Mouse (Mus musculus) cerebellum, postnatal 36 days (tissue): ENCODE data around the gene Saxo1.

Source experiments
- DNase-seq, 2 experiments: peaks; one replicate each; pipeline ENCODE4 v3.0.0; 2021 to 2022; ENCODE audit warnings: mixed read lengths in 2 of 2

Gene Saxo1

DNA sequence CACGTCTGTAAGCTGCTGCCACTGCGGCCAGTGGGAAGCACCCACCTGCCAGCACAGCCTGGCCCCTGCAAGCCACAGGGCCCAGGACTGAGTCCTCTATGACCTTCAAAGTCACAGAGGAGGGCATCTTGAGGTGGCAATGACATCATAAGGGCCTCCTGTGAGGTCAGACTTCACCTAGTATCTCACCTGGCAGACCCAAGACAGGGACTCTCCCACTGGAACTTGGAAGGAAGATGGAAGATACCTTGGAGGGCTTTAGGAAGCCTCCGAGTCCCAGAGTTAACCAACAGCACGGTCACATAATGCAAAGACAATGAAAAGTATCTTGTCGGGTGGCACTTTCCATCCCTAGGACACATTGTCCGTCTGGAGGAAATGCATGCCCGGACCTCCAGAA lies at the start of gene Saxo1:
Gene Saxo1 (minus strand): TSS at position 101 of the 400 bp plus-strand sequence.
- DNase-seq, result no peak

DNA sequence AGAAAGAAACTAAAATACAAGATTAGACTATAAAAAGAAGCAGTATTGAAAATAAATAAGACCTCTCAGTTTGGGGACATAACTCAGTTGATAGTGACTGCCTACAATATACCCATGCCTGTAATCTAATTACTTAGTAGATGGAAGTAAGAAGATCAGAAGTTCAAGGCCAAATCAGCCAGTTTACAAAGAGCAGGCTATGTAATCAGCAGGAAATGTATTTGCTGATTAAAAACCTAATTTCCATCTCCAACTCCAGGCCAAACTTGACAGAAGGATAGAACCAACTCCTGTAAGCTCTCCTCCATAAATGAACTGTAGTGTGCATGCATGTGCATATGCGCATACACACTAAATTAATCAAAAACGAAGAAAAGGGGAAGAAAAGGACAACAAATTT lies 33.2 kb upstream of the Saxo1 start:
- no peak for DNase-seq

DNA sequence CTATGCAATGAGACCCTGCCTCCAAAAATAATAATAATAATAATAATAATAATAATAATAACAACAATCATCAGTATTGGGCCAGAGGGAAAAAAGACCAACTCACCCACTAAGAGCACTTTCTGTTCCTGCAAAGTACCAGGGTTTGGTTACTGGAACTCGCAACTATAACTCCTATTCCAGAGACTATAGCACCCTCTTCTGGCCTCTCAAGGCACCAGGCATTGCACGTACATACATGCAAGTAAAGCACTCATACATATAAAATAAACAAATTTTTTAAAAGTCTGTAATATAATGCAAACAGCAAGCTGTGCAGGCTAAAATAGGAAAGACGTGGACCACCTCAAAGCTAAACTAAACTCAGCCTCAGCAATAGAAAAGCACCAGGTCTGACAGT lies 30.1 kb upstream of the Saxo1 start:
- DNase-seq, result no peak

DNA sequence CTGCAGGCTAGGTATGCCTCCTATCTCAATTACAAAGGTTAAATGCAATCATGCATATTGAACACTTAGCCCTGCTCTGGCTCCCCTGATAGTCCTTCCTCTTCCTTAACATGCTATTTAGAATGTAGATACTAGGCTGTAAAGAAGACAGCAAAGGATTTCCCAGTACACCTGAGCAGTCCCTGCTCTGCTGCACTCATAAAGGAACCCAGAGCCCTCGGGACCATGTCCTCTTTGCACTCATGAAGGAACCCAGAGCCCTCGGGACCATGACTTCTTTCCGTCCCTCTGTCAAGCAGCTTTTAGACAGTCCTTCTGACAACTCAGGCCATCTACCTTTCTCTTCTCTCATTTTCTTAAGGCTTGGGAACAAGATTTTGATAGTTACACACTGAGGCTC lies 22.5 kb upstream of the Saxo1 start:
- DNase-seq, result no peak

DNA sequence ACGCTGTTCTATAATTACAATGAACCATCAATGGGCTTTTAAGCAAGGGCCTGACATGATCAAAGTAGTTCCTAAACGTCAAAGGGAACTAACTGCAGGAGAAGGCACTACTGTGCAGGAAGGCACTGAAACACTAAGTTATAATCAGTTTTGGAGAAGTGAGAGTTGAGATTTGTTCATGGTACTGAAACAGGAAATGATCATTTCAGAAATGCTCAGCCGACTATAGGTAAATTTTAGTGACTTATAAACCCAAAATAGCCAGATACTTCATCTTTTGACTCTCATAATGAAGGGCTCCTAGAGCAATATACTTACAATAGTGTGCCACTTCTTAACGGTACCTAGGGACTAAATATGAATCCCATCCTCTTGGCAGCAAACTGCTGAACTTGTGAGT lies 21.9 kb upstream of the Saxo1 start:
- no peak for DNase-seq

DNA sequence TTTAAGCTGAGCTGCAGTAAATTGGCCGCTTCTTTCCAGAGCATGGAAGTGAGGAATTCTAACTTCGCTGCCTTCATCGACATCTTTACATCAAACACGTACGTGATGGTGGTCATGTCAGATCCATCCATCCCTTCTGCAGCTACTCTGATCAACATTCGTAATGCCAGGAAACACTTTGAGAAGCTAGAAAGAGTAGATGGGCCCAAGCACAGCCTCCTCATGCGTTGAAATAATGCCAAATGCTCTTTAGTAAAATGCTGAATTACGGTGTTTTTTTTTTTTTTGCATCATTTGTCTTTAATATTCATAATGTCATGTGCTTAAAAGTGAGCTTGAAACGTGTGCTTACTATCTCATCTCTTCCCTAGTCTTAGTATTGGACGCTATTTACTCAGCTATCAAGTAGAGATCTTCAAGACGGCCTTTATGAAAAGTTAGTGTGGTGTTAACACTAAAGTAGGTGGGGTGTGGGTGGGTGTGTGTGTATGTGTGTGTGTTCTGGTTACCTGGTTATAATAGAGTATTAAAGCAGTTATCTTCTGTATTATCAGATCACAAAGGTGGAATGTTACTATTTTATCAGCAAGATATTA lies 18.6 kb upstream of the Saxo1 start:
- no peak for DNase-seq

DNA sequence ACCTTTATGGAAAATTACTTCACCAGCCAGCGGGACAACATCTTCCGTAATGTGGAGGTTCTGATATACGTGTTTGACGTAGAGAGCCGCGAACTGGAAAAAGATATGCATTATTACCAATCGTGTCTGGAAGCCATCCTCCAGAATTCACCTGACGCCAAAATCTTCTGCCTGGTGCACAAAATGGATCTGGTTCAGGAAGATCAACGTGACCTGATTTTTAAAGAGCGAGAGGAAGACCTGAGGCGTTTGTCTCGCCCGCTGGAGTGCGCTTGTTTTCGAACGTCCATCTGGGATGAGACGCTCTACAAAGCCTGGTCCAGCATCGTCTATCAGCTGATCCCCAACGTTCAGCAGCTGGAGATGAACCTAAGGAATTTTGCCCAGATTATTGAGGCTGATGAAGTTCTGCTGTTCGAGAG lies 18.0 kb upstream of the Saxo1 start:
- DNase-seq, result peak in 1 of 2 experiments; percentile 30

DNA sequence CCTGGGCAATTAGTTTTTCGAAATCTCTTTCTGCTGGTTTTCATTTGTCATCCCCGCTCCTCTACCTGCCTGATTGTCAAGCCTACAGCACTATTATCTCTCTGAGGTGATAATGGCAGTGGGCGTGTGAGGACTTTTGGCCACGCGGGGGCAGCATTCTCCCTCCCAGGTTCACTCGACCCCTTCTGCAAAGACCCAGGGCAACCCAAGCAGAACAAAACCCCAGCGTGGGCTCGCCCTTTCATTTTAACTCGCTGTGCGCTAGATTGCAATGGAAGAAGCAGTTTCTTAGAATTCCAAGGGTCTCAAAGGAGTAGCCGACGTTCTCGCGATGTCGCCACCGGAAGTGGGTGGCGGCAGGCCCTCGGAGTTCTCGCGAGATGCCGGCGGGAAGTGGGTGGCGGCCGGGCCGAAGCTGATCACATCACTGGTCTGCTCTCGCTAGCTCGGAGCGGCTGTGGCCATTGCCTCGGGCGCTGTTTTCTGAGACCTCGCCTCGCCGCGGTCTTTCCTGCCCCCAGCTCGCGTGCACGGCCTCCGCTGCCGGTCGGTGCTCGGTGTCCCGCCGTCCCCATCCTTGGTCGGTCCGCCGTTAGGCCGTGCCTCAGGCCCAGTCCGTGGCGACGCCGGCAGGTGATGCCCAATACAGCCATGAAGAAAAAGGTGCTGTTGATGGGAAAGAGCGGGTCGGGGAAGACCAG lies 17.3 kb upstream of the Saxo1 start, which contains the start of gene Rraga:
Gene Rraga (plus strand): TSS at position 386 of the 701 bp plus-strand sequence.
- peak; percentile 94 for DNase-seq

DNA sequence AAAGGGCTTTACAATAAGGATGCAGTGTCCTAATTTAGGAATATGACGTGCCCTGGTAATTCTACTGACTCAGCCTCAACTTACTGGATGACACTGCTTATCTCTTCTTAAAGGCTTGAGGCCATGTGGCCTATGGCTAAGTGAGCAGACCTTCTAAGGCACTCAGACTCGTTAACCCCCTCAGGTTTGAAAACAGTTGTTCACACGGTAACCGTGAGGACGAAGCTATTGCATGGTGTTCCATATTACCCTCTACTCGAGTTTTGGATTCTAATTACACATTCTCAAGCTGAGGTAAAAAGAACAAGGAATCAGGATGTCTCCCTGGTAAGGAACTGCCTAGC lies 16.8 kb upstream of the Saxo1 start:
- no peak for DNase-seq

DNA sequence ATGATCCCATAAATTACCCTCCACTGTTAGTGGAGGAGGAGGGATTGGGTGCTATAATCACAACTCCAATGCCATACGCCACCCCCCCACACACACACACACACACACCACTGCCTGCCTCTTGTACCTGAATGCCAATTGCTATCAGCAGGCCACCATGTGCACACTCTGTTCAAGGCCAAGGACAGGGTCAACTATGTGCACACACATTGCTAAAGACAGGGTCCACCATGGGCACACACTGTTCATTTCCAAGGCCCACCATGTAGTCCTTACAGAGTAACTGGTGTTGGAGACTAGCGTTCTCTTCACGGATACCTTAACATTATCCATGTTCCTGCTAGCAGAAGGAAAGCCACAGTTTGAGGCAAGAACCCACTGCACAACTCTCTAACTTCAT lies 2.9 kb upstream of the Saxo1 start:
- DNase-seq, result no peak

DNA sequence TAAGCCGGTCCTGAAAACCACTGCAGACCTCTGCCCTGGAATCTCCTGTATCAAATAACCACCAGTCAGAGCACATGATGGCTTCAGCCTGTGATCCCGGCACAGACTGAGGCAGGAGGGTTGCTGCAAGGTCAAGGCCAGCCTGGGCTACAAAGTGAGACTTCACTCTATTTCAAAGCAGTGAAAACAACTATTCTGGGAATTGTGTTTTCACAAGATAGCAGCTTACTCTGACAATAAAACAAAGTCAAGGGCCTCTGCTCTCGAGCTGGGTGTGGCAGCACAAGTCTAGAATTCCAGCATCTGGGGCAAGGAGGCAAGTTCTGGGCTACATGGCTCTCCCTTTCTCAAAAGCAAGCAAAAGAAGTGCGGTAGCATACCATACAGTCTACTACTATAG lies 878 bp upstream of the Saxo1 start:
- DNase-seq, result no peak

DNA sequence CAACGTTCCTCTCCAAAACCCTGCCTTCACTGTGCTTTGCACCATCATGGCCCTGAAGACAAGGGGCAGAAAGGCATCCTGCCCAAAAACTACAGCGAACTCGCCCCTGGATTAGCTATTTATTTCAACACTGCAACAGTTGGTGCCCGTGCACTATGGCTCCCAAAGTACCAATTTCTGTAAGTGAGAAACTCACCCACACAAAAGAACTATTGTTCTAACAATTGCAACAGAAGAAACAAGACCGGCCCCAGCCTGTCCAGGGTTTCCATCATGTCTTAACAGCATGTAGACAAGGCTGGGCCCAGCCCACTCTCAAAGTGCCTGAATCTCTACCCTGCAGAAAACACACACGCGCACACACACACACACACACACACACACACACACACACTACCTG lies 757 bp downstream of the Saxo1 start:
- no peak for DNase-seq

DNA sequence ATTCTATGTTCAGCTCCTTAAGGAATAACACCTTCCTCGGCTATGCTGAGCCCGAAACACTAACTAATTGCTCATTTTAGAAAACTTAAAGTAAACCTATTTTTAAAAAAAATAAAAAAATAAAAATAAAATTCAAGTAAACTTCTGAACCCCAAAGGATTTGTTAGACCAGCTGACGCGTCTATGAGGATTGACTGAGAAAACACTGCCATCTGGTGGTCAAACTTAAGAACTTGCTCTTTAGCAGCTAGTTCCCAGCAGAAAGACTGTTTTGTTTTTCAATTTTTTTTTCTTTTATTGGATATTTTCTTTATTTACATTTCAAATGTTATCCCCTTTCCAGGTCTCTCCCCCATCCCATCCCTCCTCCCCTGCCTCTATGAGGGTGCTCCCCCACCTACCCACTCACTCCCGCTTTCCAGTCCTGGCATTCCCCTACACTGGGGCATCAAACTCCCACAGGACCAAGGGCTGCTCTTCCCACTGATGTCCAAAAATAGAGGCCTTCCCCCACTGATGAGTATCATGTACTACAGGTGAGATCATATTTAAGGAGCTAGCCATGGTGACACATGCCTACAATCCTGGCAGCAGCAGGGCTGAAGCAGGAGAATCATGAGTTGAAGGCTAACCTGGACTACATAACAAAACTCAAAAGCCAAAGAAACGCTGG lies 3.0 kb downstream of the Saxo1 start:
- DNase-seq, result no peak

DNA sequence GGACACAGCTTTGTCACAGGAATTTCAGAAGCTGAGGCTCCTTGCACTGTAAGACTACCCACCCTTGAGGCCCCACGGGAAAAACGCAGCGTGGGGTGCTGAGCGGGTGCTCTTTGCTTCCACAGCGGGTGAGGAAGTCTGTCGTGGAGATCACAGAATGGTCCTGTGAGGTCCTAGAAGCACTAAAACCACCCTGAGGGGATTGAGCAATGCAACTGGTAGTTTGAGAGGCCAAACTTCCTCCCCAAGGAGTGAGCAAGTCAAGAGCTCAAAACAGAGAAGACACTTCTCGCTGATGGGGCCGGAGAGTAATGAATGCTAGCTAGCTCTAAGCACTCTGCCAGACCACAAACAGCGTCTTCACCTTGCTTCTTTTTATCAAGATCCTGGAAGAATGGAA lies 9.8 kb downstream of the Saxo1 start:
- DNase-seq, result no peak

DNA sequence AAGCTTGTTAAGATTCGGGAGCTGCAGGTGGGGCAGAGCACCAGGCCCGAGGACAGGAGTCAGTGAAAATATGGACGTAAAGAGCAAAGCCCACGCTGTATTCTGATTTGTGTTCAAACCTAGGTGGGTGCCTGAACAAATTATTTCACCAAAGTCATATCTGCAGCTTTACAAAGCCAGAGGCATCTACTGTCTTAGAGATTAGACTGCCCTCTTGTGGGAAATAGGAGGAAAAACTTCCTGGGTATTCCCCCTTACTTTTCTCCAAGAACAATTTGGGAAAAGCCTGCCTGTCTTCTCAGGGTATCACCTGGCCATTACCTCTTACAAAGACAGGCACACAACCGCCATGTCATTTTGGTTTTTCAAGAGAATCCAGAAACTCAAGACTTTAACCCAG lies 12.5 kb downstream of the Saxo1 start:
- DNase-seq, result no peak

DNA sequence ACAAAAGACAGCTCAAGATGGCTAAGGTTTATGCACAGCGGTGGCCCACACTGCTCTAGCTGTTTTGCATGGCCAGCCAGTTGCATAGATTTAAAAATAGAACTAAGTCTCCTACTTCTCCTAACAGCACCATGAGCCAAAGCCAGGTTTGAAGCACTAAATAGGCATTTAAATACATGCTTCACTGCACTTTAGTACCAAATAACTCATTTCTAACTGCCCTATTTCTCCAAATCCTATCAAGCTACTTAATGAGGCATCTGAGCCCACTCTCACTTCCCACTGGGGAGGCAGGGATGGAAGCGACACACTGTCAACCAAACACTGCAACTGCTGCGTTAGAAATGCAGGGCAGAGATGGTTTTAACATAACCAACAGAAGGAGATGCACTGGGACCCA lies 14.1 kb downstream of the Saxo1 start:
- DNase-seq, result no peak

DNA sequence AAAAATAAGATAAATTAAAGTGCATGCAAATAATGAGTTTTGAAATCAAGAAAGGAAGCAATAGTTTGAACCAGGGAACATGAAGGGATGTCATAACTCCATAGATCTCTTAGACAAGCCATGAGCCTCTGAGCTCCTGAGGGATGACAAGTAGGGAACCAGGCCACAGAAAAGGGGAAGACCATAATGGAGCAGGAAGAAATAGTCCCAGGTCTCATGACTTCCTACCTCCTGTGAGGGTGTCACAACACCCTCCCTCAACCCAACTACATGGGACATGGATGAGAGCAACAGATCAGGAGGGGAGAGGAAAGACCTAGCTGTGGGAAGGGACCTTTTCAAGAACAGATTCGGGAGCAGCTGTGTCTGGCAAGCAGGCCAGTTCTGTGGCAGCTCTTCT lies 16.6 kb downstream of the Saxo1 start:
- no peak for DNase-seq

DNA sequence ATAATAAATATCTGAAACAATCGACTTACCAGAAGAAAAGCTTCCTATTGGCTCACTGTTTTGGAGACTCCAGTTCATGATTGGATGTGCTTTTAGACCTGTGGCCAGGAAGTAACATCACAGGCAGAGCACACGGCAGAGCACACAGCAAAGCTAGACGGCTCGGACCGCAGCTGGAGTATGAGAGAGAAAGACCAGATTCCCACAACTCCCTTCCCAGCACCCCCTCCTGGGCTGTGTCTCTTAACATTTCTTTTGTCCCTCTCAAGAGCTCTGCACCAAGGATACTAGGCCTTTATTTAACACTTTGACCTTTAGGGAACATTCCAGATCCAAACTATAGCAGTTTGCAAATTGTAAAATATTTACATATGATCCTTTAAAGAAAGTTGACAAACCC lies 19.2 kb downstream of the Saxo1 start:
- DNase-seq, result no peak

DNA sequence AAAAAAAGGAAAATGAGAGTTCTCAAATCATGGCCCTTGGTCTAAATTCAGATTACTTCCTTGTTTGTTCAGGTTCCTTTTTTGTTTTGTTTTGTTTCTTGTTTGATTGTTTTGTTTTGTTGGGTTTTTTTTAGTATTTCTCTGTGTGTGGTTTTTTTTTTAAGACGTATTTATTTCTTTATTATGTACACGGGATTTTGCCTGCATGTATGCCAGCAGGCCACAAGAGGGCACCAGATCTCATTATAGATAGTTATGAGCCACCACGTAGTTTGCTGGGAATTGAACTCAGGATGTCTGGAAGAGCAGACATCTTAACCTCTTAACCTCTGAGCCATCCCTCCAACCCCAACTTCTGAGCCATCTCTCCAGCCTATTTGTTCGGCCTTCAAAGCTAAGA lies 20.2 kb downstream of the Saxo1 start:
- DNase-seq, result peak; percentile 17 to 18

DNA sequence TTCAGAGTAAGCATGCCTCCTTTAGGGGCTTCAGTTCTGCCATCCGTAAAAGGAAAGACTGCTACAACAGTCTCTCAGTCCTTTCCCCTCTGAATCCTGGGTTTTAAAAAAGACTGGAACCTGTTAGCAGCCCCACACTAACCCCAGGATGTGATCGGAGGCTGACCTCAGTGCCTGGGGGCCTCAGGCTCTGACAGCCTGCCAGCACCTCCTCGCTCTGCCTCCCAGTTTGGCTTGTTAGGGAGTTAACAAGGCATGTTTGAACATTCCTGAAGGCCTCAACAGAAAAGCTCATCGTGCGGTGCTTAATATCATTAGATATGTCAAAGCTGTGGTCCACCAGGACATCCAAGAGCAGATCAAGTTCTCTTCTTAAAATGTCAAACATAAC lies 24.0 kb downstream of the Saxo1 start:
- no peak for DNase-seq

DNA sequence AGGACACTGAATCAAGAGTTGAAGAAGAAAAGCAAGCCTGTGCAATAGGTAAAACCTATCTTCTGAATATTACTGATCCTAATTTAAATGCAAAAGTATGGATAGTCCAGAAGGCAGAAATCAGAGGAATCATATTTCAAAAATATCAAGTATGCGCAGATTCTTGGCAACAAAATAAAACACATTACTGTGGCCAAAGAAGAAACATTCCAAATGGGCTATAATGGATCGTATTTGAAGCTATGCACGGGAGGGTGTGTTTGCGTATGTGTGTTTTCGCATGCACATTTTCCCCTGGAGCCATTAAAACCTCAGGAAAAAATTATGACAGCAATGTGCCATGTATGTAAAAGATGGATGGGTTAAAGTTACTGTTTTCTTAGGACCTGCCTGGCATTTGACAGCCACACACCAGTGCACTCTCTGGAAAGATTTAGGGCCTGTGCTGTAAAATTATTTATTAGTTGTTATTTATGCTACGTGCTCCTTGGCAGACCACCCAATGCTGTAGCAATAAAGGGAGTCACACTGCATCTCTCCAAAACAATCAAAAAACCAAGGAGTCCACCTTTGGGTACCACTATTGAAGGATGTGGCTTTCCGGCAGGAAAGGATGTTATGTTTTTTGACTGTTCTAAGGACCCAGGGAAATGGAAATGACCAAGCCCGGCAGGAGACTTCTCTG lies 24.6 kb downstream of the Saxo1 start:
- no peak for DNase-seq

DNA sequence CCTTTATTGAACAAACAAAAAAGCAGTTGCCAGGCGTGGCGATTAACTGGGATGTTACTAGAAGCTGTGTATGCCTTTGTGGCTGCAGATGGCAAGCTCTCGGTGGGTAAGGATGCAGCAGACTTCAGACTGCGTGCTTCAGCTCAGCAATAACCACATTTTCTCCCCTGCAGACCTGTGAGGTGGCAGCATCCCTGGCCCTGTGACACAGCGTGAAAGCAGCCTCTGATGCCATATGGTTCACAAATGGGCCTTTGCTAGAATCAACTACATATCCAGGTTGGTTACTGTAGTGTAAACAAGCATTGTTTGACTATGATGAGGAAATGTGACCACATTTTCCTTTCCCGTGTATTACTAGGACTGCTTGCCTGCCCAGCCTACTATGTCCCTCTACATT lies 29.0 kb downstream of the Saxo1 start:
- DNase-seq, result peak; percentile 56 to 57

DNA sequence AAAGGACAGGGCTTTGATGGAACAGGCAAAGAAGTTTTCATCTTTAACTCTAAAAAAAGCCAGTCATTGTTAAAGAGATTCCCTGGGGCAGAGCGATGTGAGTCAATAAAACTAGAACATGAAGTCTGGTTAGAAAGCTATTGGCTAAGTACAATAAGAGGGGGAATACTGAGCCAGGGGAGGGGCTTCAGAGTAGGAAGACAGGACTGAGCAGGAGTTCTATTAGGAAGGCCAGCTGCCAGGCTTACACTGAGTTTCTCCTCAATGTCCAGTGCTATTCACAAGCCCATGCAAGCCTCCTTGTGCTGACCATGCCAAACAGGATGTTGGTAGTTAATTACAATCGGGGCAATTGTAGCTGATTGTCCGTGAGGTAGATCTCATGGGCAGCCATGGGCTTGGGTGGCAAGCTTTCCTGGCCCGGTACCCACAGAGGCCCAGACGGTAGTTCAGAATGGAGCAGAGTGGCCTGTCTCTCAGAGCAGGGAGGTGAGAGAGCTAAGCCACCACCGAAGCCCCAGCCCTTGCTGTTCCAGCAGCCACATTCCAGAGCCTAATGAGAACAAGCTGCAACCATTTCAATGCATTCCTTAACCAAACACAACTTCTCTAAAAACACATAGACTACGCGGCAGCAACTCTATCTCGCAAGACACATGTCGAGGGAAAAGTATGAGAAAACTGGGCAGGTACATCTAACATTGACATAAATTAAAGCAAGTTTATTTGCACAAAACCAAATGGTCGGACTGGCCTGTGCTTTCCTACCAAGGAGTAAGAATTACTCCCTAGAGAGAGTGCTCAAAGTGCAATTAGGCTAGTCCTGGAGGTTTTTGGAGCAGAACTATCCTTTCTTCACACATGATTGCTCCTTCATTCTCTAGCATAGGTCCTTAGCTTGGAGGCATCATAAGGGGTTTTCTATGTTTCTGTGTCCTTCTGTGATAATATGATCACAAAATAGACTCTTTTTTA lies 30.7 kb downstream of the Saxo1 start:
- peak in 1 of 2 experiments; percentile 6 for DNase-seq
